ENCODE assay signal across 8 mouse cellular contexts in genomic region chr17:88441432-88442174, GRCm38 (mm10). TPM values are rescaled to one million over a fixed set of nuclear protein-coding genes. Genes with fewer than 3 reads are reported as not detected.
A peak's percentile ranks its signal among the peaks of the same experiment; 100 is the strongest.
DNase-seq lines count a peak whose midpoint lies in the region; ATAC-seq and TF ChIP-seq lines count a peak whose summit lies in the region.

No protein-coding gene starts in this region.

- peak overlapping the region; percentile 90 for H3K9ac ChIP-seq in embryonic facial prominence, embryonic 14.5 days (ENCODE audit: low read depth, low read length)
- H3K9ac ChIP-seq in kidney, embryonic 14.5 days (ENCODE audit: low read depth, low read length): peak overlapping the region; percentile 93
- peak overlapping the region; percentile 98 for H3K9ac ChIP-seq in liver, adult 2 months (ENCODE audit: low read depth, low read length)
- peak overlapping the region; percentile 96 for H3K9ac ChIP-seq in stomach, embryonic 14.5 days (replicated peaks; ENCODE audit: low read depth, low read length)

- no peaks in the 10 kb centered on the region for H3K27me3 ChIP-seq in embryonic facial prominence, embryonic 14.5 days (replicated peaks; ENCODE audit: control insufficient read depth, insufficient read depth, low read length)
- H3K27me3 ChIP-seq in heart, embryonic 10.5 days (ENCODE audit: insufficient read depth, poor library complexity, severe bottlenecking): no peaks in the 10 kb centered on the region
- H3K27me3 ChIP-seq in kidney, embryonic 14.5 days (ENCODE audit: control insufficient read depth, insufficient read depth, low read length): no peaks in the 10 kb centered on the region
- H3K27me3 ChIP-seq in liver, adult 2 months (ENCODE audit: control insufficient read depth, insufficient read depth, low read length): no peaks in the 10 kb centered on the region
- no peaks in the 10 kb centered on the region for H3K27me3 ChIP-seq in myocyte (ENCODE audit: control insufficient read depth, insufficient read depth, insufficient read length)
- no peaks in the 10 kb centered on the region for H3K27me3 ChIP-seq in stomach, embryonic 14.5 days (ENCODE audit: control insufficient read depth, insufficient read depth, low read length)

- TF ChIP-seq CTCF in liver, adult 2 months (IDR thresholded peaks at IDR 0.05; ENCODE audit: low read depth, low read length): peak; percentile 10; the same call in 1 of the 2 replicates

- DNase-seq in A20 (ENCODE audit: low read depth, low spot score): peak; percentile 91
- peak; percentile 73 for DNase-seq in adrenal gland, postnatal 25 days
- peak; percentile 87 for DNase-seq in embryonic facial prominence, embryonic 14.5 days (ENCODE audit: low spot score)
- peak; percentile 88 for DNase-seq in heart, embryonic 10.5 days (ENCODE audit: low spot score)
- DNase-seq in liver, adult 2 months (ENCODE audit: extremely low read depth, low read depth, low spot score): peak; percentile 95

- H3K4me3 ChIP-seq in embryonic facial prominence, embryonic 14.5 days (ENCODE audit: low read depth, low read length): peak overlapping the region; percentile 89
- peak overlapping the region; percentile 93 for H3K4me3 ChIP-seq in heart, embryonic 10.5 days
- H3K4me3 ChIP-seq in kidney, embryonic 14.5 days (ENCODE audit: low read length): peak overlapping the region; percentile 92
- peak overlapping the region; percentile 74 for H3K4me3 ChIP-seq in liver, adult 2 months (ENCODE audit: insufficient read depth, low read depth, low read length)
- H3K4me3 ChIP-seq in myocyte: peak overlapping the region; percentile 64
- peak overlapping the region; percentile 89 for H3K4me3 ChIP-seq in stomach, embryonic 14.5 days (ENCODE audit: low read depth, low read length)

- no peaks in the 10 kb centered on the region for H3K36me3 ChIP-seq in embryonic facial prominence, embryonic 14.5 days (ENCODE audit: control insufficient read depth, insufficient read depth, low read length)
- no peaks in the 10 kb centered on the region for H3K36me3 ChIP-seq in heart, embryonic 10.5 days
- H3K36me3 ChIP-seq in kidney, embryonic 14.5 days (ENCODE audit: control insufficient read depth, insufficient read depth, low read length): no peaks in the 10 kb centered on the region
- H3K36me3 ChIP-seq in liver, adult 2 months (ENCODE audit: control insufficient read depth, insufficient read depth, low read length): no peaks in the 10 kb centered on the region
- no peaks in the 10 kb centered on the region for H3K36me3 ChIP-seq in myocyte (ENCODE audit: control insufficient read depth, insufficient read depth)
- H3K36me3 ChIP-seq in stomach, embryonic 14.5 days (ENCODE audit: control insufficient read depth, insufficient read depth, low read length): no peaks in the 10 kb centered on the region

- 0% methylated on average over 30 of the region's 48 CpGs for WGBS in embryonic facial prominence, embryonic 14.5 days
- WGBS in heart, embryonic 10.5 days: under 1% methylated on average over 48 of the region's 48 CpGs
- WGBS in kidney, embryonic 14.5 days: under 1% methylated on average over 48 of the region's 48 CpGs
- under 1% methylated on average over 47 of the region's 48 CpGs for WGBS in liver, adult 2 months
- under 1% methylated on average over 44 of the region's 48 CpGs for WGBS in stomach, embryonic 14.5 days

- H3K4me1 ChIP-seq in embryonic facial prominence, embryonic 14.5 days (ENCODE audit: control insufficient read depth, insufficient read depth, low read length): peaks cover 5% of the 10 kb centered on the region; the same call in 1 of the 2 replicates
- H3K4me1 ChIP-seq in heart, embryonic 10.5 days: peaks cover 17% of the 10 kb centered on the region
- no peaks in the 10 kb centered on the region for H3K4me1 ChIP-seq in kidney, embryonic 14.5 days (ENCODE audit: control insufficient read depth, insufficient read depth, low read length)
- H3K4me1 ChIP-seq in liver, adult 2 months (ENCODE audit: control insufficient read depth, insufficient read depth, low read length): peaks cover 6% of the 10 kb centered on the region
- H3K4me1 ChIP-seq in stomach, embryonic 14.5 days (ENCODE audit: control insufficient read depth, insufficient read depth, low read length): no peaks in the 10 kb centered on the region

- peak overlapping the region; percentile 96 for H3ac ChIP-seq in myocyte (ENCODE audit: control insufficient read depth, insufficient read length)

- peak overlapping the region; percentile 80 for H3K4me2 ChIP-seq in embryonic facial prominence, embryonic 14.5 days (ENCODE audit: low read depth, low read length)
- peak overlapping the region; percentile 42 for H3K4me2 ChIP-seq in kidney, embryonic 14.5 days (replicated peaks; ENCODE audit: low read depth, low read length)
- H3K4me2 ChIP-seq in myocyte (ENCODE audit: low read depth): peak overlapping the region; percentile 97
- peak overlapping the region; percentile 45 for H3K4me2 ChIP-seq in stomach, embryonic 14.5 days (replicated peaks; ENCODE audit: low read depth, low read length)

- 0 out of 2 replicates have a peak, but pooled peaks have one; percentile 25 for TF ChIP-seq POLR2A in liver, adult 2 months (IDR thresholded peaks at IDR 0.05; ENCODE audit: extremely low read depth, insufficient read depth, low read length)
- peak; percentile 59 for TF ChIP-seq POLR2A in myocyte (IDR thresholded peaks at IDR 0.05; ENCODE audit: insufficient read length, low read depth)

- H3K9me3 ChIP-seq in embryonic facial prominence, embryonic 14.5 days (ENCODE audit: control insufficient read depth, low read length): no peaks in the 10 kb centered on the region
- H3K9me3 ChIP-seq in heart, embryonic 10.5 days: no peaks in the 10 kb centered on the region
- no peaks in the 10 kb centered on the region for H3K9me3 ChIP-seq in kidney, embryonic 14.5 days (ENCODE audit: control insufficient read depth, low read length)
- H3K9me3 ChIP-seq in stomach, embryonic 14.5 days (ENCODE audit: control insufficient read depth, low read depth, low read length): no peaks in the 10 kb centered on the region

- H3K27ac ChIP-seq in embryonic facial prominence, embryonic 14.5 days (replicated peaks; ENCODE audit: low read depth, low read length): peak overlapping the region; percentile 92
- peak overlapping the region; percentile 96 for H3K27ac ChIP-seq in heart, embryonic 10.5 days
- H3K27ac ChIP-seq in kidney, embryonic 14.5 days (ENCODE audit: low read depth, low read length): peak overlapping the region; percentile 88
- peak overlapping the region; percentile 91 for H3K27ac ChIP-seq in liver, adult 2 months (replicated peaks; ENCODE audit: insufficient read depth, low read depth, low read length)
- peak overlapping the region; percentile 90 for H3K27ac ChIP-seq in stomach, embryonic 14.5 days (ENCODE audit: low read length)

- H3K79me2 ChIP-seq in liver, adult 2 months (ENCODE audit: control insufficient read depth, insufficient read depth, low read length): peaks cover 23% of the 10 kb centered on the region; the same call in 1 of the 2 replicates
- peaks cover 51% of the 10 kb centered on the region for H3K79me2 ChIP-seq in myocyte (ENCODE audit: control insufficient read depth, insufficient read depth)

- peak; percentile 36 for ATAC-seq in embryonic facial prominence, embryonic 14.5 days (ENCODE audit: low read depth)
- ATAC-seq in kidney, embryonic 14.5 days (ENCODE audit: low FRiP score, low TSS enrichment): peak; percentile 84
- peak; percentile 56 for ATAC-seq in stomach, embryonic 14.5 days (ENCODE audit: insufficient number of reproducible peaks, insufficient read depth, low FRiP score, low read depth)

TF ChIP-seq in myocyte, 11 proteins besides CTCF, POLR2A, EP300 and RAD21:
- TF ChIP-seq MAX (IDR thresholded peaks at IDR 0.05; ENCODE audit: low read depth): peak; percentile 77
- TF ChIP-seq MYOG (IDR thresholded peaks at IDR 0.05; ENCODE audit: control insufficient read depth in 1 of 3, insufficient read depth in 1 of 3, insufficient read length in 2 of 3, low read depth in 2 of 3): no peak
- TF ChIP-seq USF1 (IDR thresholded peaks at IDR 0.05; ENCODE audit: low read depth): peak; percentile 57
- TF ChIP-seq TCF3 (IDR thresholded peaks at IDR 0.05; ENCODE audit: insufficient read length, low read depth): no peak
- TF ChIP-seq MYOD1 (IDR thresholded peaks at IDR 0.05; ENCODE audit: control insufficient read depth in 1 of 3, insufficient read length in 2 of 3, low read depth in 2 of 3): no peak
- TF ChIP-seq TCF12 (IDR thresholded peaks at IDR 0.05; ENCODE audit: insufficient read depth, poor library complexity, severe bottlenecking): no peak
- no peak for TF ChIP-seq SRF (IDR thresholded peaks at IDR 0.05; ENCODE audit: control insufficient read depth, insufficient read length, low read depth)
- TF ChIP-seq REST (IDR thresholded peaks at IDR 0.05; ENCODE audit: insufficient read depth, insufficient read length): no peak
- TF ChIP-seq POLR2AphosphoS2 (IDR thresholded peaks at IDR 0.05; ENCODE audit: insufficient read length, low read depth): peak; percentile 23
- no peak for TF ChIP-seq E2F4 (IDR thresholded peaks at IDR 0.05; ENCODE audit: insufficient read depth)
- no peak for TF ChIP-seq CEBPB (IDR thresholded peaks at IDR 0.05; ENCODE audit: insufficient read depth, poor library complexity, severe bottlenecking)

RNA-seq across cellular contexts. Expression of gene Foxn2, which starts 1.1 kb away (rescaled TPM):
- total RNA-seq in adrenal gland, postnatal 25 days (2021): 21.6 and 22.7 TPM in 2 replicates
- polyA plus RNA-seq in embryonic facial prominence, embryonic 14.5 days (2014; fragmentation: Nextera tagmentation; extraction: Ambion mirVana): 12.9 and 13.9 TPM in 2 replicates
- polyA plus RNA-seq in heart, embryonic 10.5 days (2016; fragmentation: Nextera tagmentation; extraction: Ambion mirVana): 12.7 and 13.5 TPM in 2 replicates
- 12.2 and 12.6 TPM in 2 replicates for polyA plus RNA-seq in kidney, embryonic 14.5 days (2014; fragmentation: Nextera tagmentation; extraction: Ambion mirVana)
- 10.2 and 12.3 TPM in 2 replicates for total RNA-seq in liver, adult 2 months (2014; rRNA removed)
- 2.7 and 2.9 TPM in 2 replicates for polyA plus RNA-seq in liver, adult 2 months (2012; rRNA removed)
- 4.3 TPM for polyA plus RNA-seq in myocyte (2012; fragmentation: generic; extraction: Trizol)
- polyA plus RNA-seq in stomach, embryonic 14.5 days (2014; fragmentation: Nextera tagmentation; extraction: Ambion mirVana): 14.7 and 15.7 TPM in 2 replicates

Comparison
In these comparisons a context has a peak if more than half of its experiments do, and no peak if none do; other contexts are left out.
1. Peak in every context shown above with its lines: DNase-seq, ATAC-seq, H3K4me3 ChIP-seq and H3K27ac ChIP-seq.
2. H3K4me2 ChIP-seq: peak in every context shown above with its lines; median percentile 97 in myocyte; 80 in embryonic facial prominence, embryonic 14.5 days; 45 in stomach, embryonic 14.5 days; 42 in kidney, embryonic 14.5 days.